Mouse (Mus musculus) embryonic fibroblast, embryonic 13.5 days (primary cell): Measurements from ENCODE around the gene Glmp. TPM values are rescaled to one million over a fixed set of nuclear protein-coding genes. Genes with fewer than 3 reads are reported as not detected.
A peak's percentile ranks its signal among the peaks of the same experiment; 100 is the strongest.
"Not testable (repeated sequence)": the region's sequence is repeated elsewhere in the genome, so short reads cannot be mapped to it uniquely, and the experiment has no call there.

Experiments used
- H3K27ac ChIP-seq: 2 replicates; pipeline ENCODE4 v1.5.1; 2012; ENCODE audit warnings: low read length, control low read depth, inconsistent platforms; ENCODE audit not compliant: insufficient read depth
- H3K4me1 ChIP-seq: 2 replicates; pipeline ENCODE4 v1.6.1; 2011; ENCODE audit warnings: low read length; ENCODE audit not compliant: control insufficient read depth, insufficient read depth
- H3K4me3 ChIP-seq: 2 replicates; pipeline ENCODE4 v1.5.1; 2011; ENCODE audit warnings: mild to moderate bottlenecking, control low read depth, low read length; ENCODE audit not compliant: insufficient read depth
- CTCF ChIP-seq: IDR thresholded peaks from 2 replicates; pipeline ENCODE4 v1.5.1; 2011; ENCODE audit warnings: mild to moderate bottlenecking, control low read depth, low read length, moderate library complexity, borderline replicate concordance; ENCODE audit not compliant: insufficient read depth
- POLR2A ChIP-seq: IDR thresholded peaks from 2 replicates; pipeline ENCODE4 v1.6.1; 2011; ENCODE audit warnings: low read depth, mild to moderate bottlenecking, control low read depth, low read length, moderate library complexity
- polyA plus RNA-seq: library from polyadenylated mRNA; stranded (reverse); fragments of >200 nt; gene quantifications from 2 replicates; pipeline ENCODE4 v1.2.4, GENCODE M21; 2011; ENCODE audit warnings: low read depth; ENCODE audit not compliant: missing spikeins, insufficient read length

Gene Glmp
- 172 and 220 TPM in 2 replicates for polyA plus RNA-seq

- Histone ChIP-seq H3K27ac (no peak within 1 kb of the TSS), H3K4me1 (no peaks in the 10 kb centered on the region), H3K4me3 (peak within 1 kb of the TSS; percentile 96)
- TF ChIP-seq POLR2A (peak; percentile 89), CTCF (no peak)
Measured at GRCm38 (mm10) chr3:88324951-88325405, at the start of gene Glmp. Gene Glmp (plus strand): TSS chr3:88325023.

GRCm38 (mm10) chr3:88276121-88276520 lies 48.7 kb upstream of the Glmp start:
- Histone ChIP-seq H3K27ac (no peak overlapping the region), H3K4me1 (no peaks in the 10 kb centered on the region), H3K4me3 (no peak overlapping the region)
- TF ChIP-seq CTCF: no peak
- TF ChIP-seq POLR2A: no peak

- no peak overlapping the region for H3K4me3 ChIP-seq
- TF ChIP-seq POLR2A (no peak), CTCF (peak; percentile 11; the same call in 1 of the 2 replicates)
- H3K27ac ChIP-seq: no peak overlapping the region
- no peaks in the 10 kb centered on the region for H3K4me1 ChIP-seq
Measured at GRCm38 (mm10) chr3:88276529-88277143, 48.2 kb upstream of the Glmp start.

- H3K4me1 ChIP-seq: no peaks in the 10 kb centered on the region
- no peak overlapping the region for H3K27ac ChIP-seq
- TF ChIP-seq POLR2A (no peak), CTCF (no peak)
- H3K4me3 ChIP-seq: no peak overlapping the region
Measured at GRCm38 (mm10) chr3:88280035-88280434, 44.8 kb upstream of the Glmp start.

GRCm38 (mm10) chr3:88281141-88281916 lies 43.5 kb upstream of the Glmp start:
- H3K27ac ChIP-seq, H3K4me1 ChIP-seq, H3K4me3 ChIP-seq: not testable (repeated sequence)

- H3K4me3 ChIP-seq, H3K4me1 ChIP-seq, H3K27ac ChIP-seq: not testable (repeated sequence)
Measured at GRCm38 (mm10) chr3:88284815-88285564, 39.8 kb upstream of the Glmp start.

- H3K4me1 ChIP-seq, H3K27ac ChIP-seq, H3K4me3 ChIP-seq: not testable (repeated sequence)
Measured at GRCm38 (mm10) chr3:88285565-88285895, 39.3 kb upstream of the Glmp start.

GRCm38 (mm10) chr3:88287110-88287509 lies 37.7 kb upstream of the Glmp start, which contains the start of gene Gm38392:
Gene Gm38392 (minus strand): TSS chr3:88287210.
- TF ChIP-seq CTCF (no peak), POLR2A (no peak)
- Histone ChIP-seq H3K4me1 (no peaks in the 10 kb centered on the region), H3K4me3 (no peak within 1 kb of the TSS), H3K27ac (no peak within 1 kb of the TSS)

- H3K4me1 ChIP-seq, H3K4me3 ChIP-seq, H3K27ac ChIP-seq: not testable (repeated sequence)
Measured at GRCm38 (mm10) chr3:88288133-88288713, 36.6 kb upstream of the Glmp start.

GRCm38 (mm10) chr3:88291970-88292369 lies 32.9 kb upstream of the Glmp start:
- no peaks in the 10 kb centered on the region for H3K4me1 ChIP-seq
- no peak overlapping the region for H3K27ac ChIP-seq
- H3K4me3 ChIP-seq: no peak overlapping the region

GRCm38 (mm10) chr3:88295272-88295671 lies 29.6 kb upstream of the Glmp start:
- peak overlapping the region; percentile 55; the same call in 1 of the 2 replicates for H3K4me3 ChIP-seq
- not testable (repeated sequence) for H3K27ac ChIP-seq

More at GRCm38 (mm10) chr3:88291970-88292369, 32.9 kb upstream of the Glmp start:
- no peak for TF ChIP-seq POLR2A
- no peak for TF ChIP-seq CTCF

More at GRCm38 (mm10) chr3:88295272-88295671, 29.6 kb upstream of the Glmp start:
- not testable (repeated sequence) for H3K4me1 ChIP-seq
